Mouse (Mus musculus): ENCODE measurements around the gene Lix1l.
A peak's percentile ranks its signal among the peaks of the same experiment; 100 is the strongest.
"Not testable (repeated sequence)": the region's sequence is repeated elsewhere in the genome, so short reads cannot be mapped to it uniquely, and the experiment has no call there.

Gene Lix1l

GRCm38 (mm10) chr3:96629729-96630600, 29.0 kb downstream of the Lix1l start, which contains the start of gene Rbm8a:
Rbm8a (plus strand) TSS chr3:96629933.
- peak; percentile 93 to 96 for DNase-seq (ENCODE audit: low spot score in 2 of 2)

- DNase-seq (ENCODE audit: low spot score in 2 of 2): no peak
Measured at GRCm38 (mm10) chr3:96632058-96632457, 31.1 kb downstream of the Lix1l start.

DNA sequence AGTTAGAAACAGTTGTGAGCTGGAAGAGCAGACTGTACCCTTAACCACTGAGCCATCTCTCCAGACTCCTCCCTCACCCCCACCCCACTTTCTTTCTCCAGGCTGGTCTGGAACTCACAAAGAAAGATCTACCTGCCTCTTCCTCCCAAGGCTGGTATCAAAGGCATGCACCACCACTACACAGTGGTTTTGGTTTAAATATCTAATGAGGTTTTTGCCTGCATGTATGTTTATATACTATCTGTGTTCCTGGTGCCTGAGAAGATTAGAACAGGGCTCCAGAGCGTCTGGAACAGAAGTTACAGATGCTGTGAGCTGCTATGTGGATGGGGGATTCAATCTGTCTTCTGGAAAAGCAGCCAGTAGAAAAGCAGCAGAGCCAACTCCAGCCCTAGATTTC, 33.1 kb downstream of the Lix1l start:
- DNase-seq (ENCODE audit: low spot score in 2 of 2): no peak

DNA sequence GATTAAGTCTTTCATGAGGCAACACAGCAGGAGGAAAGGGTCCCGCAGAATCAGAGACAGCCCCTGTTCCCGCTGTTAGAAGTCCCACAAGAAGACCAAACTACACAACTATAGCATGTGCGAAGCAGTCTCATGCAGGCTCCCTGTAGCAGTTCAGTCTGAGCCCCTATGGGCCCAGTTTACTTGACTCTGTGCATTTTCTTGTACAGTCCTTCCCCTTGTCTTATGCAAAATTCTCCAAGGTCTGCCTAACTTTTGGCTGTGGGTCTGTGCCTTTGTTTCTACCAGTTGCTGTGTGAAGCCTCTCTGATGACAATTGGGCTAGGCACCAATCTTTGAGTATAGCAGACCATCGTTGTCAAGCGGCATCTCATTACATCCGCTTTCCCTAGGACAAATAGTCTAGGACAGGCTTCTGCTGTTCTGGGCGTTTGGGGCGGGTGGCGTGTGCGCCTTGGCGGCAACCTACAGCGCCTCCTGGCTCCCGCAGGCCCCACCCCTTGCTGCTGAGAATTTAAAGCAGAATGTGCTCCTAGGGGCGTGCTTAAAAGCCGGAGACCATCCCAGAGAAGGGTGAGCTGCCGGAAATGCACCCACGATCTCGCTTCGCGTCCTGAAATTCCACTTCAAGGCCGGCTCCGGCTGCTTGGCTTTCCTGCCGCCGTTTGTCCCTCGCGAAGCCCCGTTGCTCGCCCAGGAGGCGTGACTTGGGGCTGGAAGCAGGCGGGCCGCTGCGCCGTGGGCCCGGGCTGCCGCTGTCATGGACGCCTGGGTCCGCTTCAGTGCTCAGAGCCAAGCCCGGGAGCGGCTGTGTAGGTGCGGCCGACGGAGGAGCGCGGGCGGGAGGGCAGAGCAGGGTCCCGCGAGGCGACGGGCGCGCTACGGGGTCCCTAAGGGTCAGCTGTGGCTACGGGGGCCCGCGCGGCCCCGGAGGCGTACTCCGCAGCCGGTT, 34.3 kb downstream of the Lix1l start, which contains the start of the genes Pex11b and Gm42957:
Gene Pex11b (plus strand): TSS at position 449 of the 952 bp plus-strand sequence.
Gene Gm42957 (plus strand): TSS at position 547 of the 952 bp plus-strand sequence.
- DNase-seq (ENCODE audit: low spot score in 2 of 2): peak; percentile 71 to 86

GRCm38 (mm10) chr3:96635906-96636305, 35.0 kb downstream of the Lix1l start:
- no peak for DNase-seq (ENCODE audit: low spot score in 2 of 2)

DNA sequence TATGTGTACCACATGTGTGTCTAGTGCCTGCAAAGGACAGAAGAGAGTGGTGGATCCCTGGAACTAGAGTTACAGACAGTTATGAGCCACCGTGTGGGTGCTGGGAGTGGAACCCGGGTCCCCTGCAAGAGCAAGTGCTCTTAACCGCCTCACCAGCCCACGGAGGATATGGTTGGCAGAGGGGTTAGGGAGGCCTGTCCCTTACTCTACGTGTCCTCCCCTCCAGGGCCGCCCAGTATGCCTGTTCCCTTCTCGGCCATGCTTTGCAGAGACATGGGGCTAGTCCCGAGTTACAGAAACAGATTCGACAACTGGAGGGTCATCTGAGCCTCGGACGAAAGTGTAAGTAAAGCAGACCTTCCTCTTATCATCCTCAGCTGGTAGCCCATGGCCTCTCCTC, 35.5 kb downstream of the Lix1l start:
- DNase-seq (ENCODE audit: low spot score in 2 of 2): peak in 1 of 2 experiments; percentile 20

GRCm38 (mm10) chr3:96639219-96639618, 38.3 kb downstream of the Lix1l start:
- peak in 1 of 2 experiments; percentile 28 for DNase-seq (ENCODE audit: low spot score in 2 of 2)

- no peak for DNase-seq (ENCODE audit: low spot score in 2 of 2)
Measured at GRCm38 (mm10) chr3:96645018-96645649, 44.2 kb downstream of the Lix1l start, which contains the start of gene Itga10. Itga10 (plus strand) TSS chr3:96645584.

- DNase-seq (ENCODE audit: low spot score in 2 of 2): no peak
Measured at GRCm38 (mm10) chr3:96647365-96647764, 46.4 kb downstream of the Lix1l start.

DNA sequence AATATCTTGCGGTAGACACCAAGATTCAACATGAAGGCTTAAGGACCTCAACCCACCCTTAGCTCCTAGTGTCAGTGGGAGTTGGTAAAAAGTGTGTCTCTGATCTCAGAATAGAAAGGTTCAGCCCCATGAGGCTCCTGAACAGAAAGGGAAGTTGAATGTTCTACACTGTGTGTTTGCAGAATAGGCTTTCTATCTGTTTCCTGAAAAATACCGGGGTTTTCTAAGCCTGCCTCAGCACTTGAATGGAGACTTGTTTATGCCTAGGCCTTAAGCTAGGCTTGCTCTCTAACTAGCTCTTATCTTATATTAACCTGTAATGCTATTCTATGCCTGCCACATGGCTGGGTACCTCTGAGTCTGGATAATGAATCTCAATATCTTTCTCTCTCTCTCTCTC, 60.0 kb downstream of the Lix1l start:
- no peak for DNase-seq (ENCODE audit: low spot score in 2 of 2)

- DNase-seq (ENCODE audit: low spot score in 2 of 2): no peak
Measured at GRCm38 (mm10) chr3:96662731-96663316, 61.9 kb downstream of the Lix1l start.

DNA sequence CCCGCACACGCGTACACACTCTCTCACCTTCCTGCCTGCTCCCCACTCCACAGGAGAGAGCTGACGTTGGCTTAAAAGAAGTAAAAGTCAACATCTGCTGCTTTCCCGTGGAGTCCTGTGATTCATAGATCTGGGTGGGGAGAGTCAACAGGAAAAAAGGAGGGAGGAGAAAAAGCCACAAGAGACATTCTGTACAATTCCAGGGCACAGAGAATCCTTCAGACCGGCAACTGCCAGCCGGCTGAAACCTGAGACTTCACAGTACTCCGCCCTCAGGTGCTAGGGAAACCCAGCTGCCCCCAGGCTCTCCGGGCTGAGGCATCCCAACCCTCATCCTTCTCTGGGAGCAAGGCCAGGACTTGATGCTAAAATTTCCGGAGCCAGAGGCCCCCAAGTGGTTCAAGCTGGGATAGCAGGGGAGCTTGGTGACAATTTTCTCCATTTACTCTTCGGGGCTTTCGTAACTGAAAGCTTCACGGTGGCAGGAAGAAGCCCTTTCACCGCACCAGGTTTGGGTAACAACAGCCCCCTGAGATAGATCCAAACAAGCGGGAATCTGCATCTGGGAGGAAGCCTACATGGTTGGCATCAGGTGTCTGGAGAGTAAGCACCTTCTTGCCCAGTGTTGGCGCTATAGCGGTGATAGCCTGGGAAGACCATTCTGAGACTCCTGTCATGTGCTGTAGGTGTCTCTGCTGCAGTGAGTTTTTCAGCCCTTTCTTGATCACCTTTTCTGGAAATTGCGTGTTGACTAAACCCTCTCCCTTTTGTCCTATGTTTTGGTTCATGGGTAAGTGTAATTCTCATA, 62.7 kb downstream of the Lix1l start:
- DNase-seq (ENCODE audit: low spot score in 2 of 2): peak; percentile 64 to 81

DNA sequence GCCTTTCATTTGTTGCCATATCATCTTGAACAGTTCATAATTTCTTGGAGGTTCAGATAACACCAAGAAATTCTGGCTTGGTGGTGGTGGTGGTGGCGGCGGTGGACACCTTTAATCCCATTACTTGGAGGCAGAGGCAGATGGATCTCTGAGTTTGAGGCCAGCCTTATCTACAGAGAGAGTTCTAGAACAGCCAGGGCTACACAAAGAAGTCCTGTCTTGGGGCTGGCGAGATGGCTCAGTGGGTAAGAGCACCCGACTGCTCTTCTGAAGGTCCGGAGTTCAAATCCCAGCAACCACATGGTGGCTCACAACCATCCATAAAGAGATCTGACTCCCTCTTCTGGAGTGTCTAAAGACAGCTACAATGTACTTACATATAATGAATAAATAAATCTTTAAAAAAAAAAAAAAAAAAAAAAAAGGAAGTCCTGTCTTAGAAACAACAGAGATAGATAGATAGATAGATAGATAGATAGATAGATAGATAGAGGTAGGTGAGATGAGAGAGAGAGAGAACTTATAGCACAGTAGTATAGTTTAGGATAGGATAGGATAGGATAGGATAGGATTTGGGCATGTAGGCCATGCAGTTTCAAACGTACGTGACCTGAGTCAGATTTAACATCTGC, 64.9 kb downstream of the Lix1l start:
- not testable (repeated sequence) for DNase-seq (ENCODE audit: low spot score in 2 of 2)

DNA sequence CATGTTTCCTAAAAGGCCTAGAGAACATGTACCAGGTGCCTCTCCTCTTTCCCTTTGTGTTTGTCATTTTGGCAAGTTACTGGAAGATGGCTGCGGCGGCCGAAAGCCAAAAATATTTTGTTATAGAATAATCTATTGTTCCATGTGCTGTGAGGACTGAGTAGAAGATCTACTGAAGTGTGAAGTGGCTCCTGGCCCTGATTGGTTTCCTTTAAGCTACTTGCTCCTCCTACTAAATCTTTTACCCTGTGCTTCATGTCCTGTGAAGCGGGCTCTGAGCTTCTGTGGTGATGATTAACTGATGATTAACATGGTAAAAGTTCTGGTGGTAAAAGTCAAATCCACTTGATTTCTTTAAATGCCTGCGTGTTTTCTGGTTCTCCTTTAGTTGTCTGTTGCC, 66.0 kb downstream of the Lix1l start:
- DNase-seq (ENCODE audit: low spot score in 2 of 2): no peak

- no peak for DNase-seq (ENCODE audit: low spot score in 2 of 2)
Measured at GRCm38 (mm10) chr3:96667316-96667715, 66.4 kb downstream of the Lix1l start.

DNA sequence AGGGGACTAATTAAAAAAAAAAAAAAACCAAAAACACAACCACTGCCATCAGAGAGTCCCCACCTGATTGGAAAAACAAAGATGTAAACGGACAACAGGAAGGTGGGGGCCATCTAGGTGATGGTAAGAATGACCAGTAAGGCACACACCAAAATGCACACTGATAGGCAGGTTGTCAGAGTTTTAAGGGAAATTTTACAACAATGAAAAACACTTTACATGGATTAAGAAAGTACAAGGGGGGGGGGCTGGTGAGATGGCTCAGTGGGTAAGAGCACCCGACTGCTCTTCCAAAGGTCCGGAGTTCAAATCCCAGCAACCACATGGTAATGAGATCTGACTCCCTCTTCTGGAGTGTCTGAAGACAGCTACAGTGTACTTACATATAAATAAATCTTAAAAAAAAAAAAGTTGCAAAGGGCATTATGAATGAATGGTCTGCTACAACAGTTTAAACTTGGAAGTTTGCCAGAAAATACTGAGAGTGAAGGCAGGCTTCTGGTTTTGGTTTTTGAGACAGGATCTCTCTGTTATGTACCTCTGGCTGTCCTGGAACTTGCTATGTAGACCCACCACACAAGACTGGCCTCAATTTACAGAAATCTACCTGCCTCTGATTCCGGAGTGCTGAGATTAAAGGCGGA, 67.6 kb downstream of the Lix1l start:
- no peak for DNase-seq (ENCODE audit: low spot score in 2 of 2)

DNA sequence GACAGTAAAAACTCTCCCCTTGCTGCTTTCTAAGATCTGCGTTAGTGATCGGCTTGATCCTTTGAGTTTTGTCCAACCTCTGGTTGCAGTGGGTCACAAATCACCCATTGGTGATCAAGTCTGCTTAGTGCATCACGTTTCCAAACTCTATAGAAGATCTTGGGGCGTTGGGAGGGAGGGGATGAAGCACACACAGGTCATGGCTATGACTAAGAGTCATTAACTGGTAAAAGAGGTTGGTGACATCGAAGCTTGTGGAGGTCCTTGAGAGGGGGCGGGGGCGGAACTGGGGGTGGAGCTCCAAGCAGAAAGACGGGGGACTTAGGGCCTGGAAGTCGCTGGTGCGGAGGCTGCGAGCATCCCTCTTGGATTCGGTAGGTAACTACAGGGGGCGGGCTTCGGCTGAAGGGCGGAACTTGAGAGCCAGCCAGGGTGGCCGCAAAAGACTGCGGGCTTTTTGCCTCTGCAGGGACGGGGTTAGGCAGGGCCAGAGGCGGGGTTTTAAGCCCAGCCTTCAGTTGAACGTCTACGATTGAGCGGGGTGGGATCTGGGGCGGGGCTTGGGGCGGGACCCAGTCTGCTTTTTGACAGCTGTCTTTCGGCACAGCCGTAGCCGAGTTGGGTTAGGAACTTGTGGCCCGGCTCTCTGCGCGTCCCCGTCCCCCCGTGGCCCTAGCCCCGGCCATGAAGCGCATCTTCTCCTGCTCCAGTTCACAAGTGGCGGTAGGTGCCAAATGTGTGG, 68.9 kb downstream of the Lix1l start, which contains the start of gene Ankrd35:
Gene Ankrd35 (plus strand): TSS at position 405 of the 742 bp plus-strand sequence.
- DNase-seq (ENCODE audit: low spot score in 2 of 2): peak; percentile 44 to 57

- DNase-seq (ENCODE audit: low spot score in 2 of 2): no peak
Measured at GRCm38 (mm10) chr3:96671519-96671918, 70.6 kb downstream of the Lix1l start.

Data from frontal cortex, postnatal 10 days (tissue).